Mouse (Mus musculus) kidney, postnatal 10 days (tissue): ENCODE data around the gene Ptpn14.
A peak's percentile ranks its signal among the peaks of the same experiment; 100 is the strongest.

Source experiments
- DNase-seq: peaks from one replicate; pipeline ENCODE4 v3.0.0; 2021; ENCODE audit warnings: mixed read lengths

Gene Ptpn14

GRCm38 (mm10) chr1:189774778-189775177, 46.7 kb downstream of the Ptpn14 start:
- DNase-seq, result no peak

DNA sequence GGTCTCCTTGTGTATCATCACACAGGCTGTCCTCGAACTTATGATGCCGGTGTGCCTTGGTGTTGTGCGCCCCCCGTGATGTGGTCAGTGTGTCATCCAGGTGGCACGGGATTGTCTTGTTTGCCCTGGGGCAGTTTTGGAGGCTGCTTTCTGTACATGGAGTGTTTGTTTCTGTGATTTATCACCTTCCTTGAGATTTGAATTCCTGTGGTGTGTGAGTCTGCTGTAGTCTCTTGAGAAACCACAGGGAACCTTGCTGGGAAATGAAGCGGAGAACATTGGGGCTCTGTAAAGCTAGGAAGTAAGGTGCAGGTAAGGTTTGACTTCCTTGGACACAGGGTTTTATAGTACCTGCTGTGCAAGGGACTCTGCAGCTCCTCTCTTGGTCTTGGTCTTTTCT, 49.1 kb downstream of the Ptpn14 start:
- DNase-seq, result no peak

GRCm38 (mm10) chr1:189778343-189778742, 50.3 kb downstream of the Ptpn14 start:
- peak; percentile 36 for DNase-seq

GRCm38 (mm10) chr1:189779226-189779625, 51.2 kb downstream of the Ptpn14 start:
- no peak for DNase-seq

DNA sequence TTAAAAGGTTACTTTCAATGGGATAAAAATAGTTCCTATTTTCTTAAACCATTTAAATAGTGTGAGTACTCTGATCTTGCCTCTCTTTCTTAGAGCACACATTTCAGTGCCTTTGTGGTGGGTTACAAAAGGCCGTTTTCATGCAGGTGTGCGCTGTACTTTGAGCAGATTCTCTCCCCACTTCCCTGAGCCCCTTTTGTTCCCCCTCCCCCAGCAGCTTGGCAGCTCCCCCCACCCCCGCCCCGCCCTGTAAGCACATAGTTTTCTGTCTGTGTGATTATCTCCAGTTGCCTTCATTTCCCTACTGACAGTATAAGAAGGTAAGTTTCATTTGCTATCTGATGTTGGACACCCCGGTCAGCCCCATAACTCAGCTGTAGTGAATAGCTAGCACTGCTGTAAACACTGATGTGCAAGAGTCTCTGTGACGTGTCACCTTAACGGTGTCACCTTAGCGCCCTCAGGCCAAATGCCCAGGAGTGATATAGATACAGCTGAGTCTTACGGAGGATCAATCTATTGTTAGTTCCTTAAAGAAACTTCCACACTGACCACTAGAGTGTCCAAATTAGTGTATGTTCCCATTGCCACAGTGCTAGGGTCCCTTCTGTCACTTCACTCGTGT, 53.8 kb downstream of the Ptpn14 start:
- DNase-seq, result no peak

DNA sequence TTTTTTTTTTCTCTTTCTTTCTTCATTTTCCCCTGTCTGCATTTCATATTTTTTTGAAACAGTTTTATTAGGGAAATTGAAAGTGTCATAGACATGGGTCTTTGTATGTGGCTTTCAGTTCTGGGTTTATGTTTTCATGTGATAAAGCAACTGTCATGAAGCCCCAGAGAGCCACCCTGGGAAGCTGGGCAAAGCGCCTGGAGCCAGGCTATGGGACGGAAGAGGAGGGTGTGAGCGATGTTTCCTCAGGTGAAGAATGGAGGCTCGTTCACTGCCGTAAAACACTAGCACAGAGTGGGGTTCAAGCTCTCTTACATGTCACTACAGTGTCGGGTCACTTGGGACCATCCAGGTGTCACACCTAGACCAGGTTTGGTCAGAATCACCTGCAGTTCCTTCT, 54.6 kb downstream of the Ptpn14 start:
- DNase-seq, result no peak

- no peak for DNase-seq
These were observed 56.4 kb downstream of the Ptpn14 start for GRCm38 (mm10) chr1:189784503-189784902.

DNA sequence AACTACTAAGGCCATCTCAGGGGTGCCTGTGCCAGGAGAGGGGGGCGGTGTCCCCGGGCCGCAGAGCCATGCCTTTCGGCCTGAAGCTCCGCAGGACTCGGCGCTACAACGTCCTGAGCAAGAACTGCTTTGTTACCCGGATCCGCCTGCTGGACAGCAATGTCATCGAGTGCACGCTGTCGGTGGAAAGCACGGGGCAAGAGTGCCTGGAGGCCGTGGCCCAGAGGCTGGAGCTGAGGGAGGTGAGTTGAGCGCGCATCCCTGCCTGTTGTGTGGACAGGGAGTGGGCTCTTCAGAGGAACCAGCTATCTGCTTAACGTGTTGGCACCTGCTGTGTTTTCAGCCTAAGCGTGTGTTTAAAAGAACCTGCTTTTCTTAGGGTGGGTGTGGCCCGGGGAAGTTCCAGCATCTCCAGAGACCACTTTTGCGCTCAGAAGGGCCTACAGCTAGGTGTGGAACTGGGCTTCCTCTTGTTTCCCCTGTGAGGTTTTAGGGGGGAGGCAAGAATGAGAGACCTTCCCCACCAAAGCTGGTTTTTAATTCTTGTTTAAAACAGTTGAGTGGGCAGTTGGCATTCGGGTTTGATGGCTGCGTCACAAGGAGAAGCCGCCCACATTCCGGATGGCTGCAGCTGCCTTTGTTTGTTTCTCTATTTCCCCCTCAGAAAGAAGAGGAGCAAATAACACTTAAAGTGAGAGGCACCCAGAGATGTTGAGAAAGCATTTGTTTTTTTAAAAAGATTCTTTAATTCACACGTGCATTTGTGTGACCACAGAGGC, 58.8 kb downstream of the Ptpn14 start:
- peak; percentile 69 for DNase-seq

- DNase-seq, result no peak
These were observed 61.5 kb downstream of the Ptpn14 start for GRCm38 (mm10) chr1:189789545-189789944.

DNA sequence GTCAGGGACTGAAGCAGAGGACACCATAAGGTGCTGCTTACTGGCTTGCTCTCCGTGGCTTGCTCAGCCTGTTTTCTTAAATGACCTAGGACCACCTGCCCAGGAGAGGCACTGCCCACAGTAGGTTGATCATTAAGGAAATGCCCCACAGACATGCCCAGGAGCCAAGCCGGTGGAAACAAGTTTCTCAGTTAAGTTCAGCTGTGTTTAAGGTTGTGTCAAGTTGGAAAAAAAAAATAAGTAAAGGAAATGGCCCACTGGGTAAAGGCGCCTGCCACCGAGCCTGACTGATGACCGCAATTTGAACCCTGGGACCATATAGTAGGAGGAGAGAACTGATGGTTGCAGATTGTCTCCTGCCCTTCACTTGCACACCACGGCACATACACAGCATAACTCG, 62.6 kb downstream of the Ptpn14 start:
- peak; percentile 55 for DNase-seq

- peak; percentile 35 for DNase-seq
These were observed 63.6 kb downstream of the Ptpn14 start for GRCm38 (mm10) chr1:189791534-189792217.

DNA sequence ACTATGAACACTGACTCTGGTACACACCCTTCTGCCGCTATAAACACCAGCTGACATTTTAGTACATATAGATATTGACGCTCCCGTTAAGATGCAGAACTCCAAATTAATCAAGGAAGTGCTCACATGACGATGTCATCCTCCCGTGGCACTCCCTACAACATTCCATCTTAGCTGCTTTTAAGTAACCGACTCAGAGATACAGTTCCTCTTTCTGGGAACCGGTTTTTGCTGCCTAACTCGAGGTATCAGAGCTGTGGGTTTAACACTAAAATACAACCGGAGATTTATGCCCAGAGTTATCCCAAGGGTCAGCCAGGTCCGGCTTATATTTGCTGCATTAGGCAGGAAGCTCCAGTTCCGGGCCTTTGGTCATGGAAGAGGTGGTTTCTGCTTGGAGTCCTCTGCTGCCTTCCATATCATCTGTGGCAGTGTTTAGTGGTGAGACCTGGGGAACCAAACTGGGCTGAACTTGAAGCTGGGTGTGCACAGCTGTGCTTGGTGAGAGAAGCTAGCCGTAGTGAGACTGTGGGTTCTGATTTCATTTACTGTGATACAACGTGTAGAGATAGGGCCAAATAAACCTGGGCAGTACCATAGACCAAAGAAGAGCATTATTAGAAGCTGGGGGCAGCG, 64.6 kb downstream of the Ptpn14 start:
- no peak for DNase-seq

DNA sequence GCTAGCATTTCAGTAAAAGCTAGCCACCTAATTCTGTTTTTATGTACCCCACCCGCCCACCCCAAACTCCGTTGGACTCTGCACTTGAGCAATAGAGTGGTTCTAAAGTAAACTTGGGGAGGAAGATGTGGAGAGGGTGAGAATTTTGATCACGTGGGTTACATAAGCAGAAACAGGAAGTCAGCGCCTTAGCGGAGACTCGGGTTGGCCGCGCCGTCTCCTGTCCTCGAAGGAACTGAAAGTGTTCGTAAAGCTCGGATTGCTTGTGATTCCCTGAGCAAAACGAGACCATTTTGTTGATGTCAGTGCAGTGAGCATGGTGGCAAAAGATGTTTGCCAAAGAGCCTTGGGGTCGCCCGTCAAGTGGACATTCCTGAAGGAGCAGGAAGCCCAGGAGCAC, 70.9 kb downstream of the Ptpn14 start:
- DNase-seq, result no peak

GRCm38 (mm10) chr1:189800211-189800961, 72.3 kb downstream of the Ptpn14 start:
- no peak for DNase-seq

DNA sequence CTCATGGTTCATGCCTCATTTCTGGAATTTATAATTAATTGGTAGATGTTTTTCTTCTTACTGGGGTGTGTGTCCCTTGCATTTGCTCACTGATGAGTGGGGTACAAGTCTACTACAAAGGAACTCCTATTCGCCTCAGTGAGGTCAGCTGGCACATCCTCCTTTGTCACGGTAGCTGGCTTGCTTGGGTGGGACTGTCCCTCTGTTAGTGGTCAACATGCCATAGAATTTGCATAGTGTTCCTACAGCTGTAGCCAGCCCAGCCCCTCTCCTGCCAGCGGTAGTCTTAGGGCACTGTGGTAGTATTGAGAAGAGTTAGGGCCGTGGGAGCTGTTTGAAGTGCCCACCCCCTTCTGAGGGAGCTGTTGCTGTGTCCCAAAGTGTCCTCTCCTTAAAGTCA, 73.2 kb downstream of the Ptpn14 start:
- DNase-seq, result no peak

DNA sequence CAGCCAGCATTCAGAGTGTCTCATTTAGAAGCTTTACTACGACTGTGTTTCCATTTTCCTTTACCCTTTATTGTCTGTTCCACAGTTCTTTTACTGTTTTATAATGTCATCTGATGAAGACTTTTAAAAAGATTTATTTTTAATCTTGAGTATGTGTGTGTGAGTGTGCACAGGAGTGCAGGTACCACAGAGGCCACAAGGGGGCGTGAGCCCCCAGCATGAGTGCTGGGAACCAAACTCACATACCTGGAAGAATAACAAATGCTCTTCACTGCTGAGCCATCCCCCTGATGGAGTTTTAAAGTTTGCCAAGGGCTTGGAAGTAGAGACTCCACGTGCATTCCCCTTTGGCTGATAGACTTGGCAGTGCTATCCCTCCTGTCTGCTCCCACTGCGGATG, 74.5 kb downstream of the Ptpn14 start:
- DNase-seq, result no peak

DNA sequence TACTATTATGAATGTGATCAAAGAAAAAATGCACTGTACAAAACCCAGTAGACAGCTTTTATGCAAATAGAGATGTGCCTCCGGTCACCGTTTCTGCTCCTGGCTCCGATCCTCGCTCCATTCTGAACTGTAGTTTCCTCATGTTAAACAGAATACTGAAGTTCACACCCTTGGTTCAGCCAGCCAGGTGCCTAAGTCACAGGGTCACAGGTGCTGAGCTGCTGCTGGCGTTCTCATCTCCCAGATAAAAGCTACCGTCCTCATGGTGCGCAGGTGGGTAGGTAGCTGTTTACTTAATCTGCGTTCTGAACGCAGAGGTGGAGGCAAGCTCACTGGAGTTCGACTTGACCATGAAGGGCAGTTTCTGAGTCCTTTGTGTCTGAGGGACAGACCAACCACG, 75.7 kb downstream of the Ptpn14 start:
- DNase-seq, result no peak

DNA sequence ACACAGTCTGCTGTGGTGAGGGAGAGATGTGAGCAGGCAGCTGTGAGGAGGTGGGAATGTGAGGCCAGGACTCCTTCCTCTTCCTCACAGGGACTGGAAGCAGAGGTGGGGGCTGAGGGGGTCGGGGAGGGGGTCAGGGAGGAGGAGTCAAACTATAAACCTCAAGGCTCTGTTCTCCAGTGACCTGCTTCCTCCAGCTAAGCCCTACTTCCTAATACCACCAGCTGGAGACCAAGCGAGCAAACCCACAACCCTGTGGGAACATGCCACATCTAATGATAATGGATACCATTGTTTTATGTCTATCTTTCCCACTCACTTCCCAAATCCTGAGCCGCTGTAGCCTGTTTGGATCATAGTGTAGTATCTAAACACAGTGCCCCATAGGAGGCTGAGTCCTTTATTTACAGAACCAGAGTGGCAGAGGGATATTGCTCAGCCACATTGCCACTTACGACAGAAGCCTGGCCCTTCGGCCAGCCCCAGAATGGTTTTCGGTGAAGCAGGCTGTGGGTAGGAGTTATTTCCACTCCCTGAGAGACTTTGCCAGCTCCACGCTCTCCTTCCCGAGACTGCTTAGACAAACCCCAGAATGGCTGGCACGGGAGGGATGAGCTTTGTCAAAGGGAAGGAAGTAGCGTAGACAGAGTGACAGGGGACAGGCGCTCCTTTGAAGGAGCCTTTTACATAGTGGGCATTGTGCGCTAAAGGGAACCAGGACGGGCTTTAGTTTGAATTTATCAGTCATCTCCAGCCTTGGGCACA, 78.6 kb downstream of the Ptpn14 start:
- DNase-seq, result no peak

- DNase-seq, result no peak
These were observed 79.9 kb downstream of the Ptpn14 start for GRCm38 (mm10) chr1:189808015-189808414.

DNA sequence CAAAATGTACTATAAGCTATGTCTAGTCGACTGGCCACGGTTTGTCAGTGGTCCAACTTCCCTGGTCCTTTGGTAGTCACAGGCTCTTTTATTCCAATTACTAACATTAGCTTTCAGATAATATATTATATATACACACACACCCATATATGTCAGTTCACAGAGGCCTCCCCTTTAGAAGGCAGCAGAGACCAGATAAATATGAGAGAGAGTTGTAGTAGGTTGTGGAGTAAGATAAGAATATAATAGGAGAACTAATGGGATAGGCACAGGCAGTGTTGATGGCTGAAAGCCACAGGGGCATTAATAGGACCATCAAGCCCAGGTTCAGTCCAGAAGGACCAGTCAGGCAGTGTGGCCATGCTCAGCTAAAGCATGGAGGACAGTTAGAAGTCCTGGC, 80.4 kb downstream of the Ptpn14 start:
- DNase-seq, result no peak

DNA sequence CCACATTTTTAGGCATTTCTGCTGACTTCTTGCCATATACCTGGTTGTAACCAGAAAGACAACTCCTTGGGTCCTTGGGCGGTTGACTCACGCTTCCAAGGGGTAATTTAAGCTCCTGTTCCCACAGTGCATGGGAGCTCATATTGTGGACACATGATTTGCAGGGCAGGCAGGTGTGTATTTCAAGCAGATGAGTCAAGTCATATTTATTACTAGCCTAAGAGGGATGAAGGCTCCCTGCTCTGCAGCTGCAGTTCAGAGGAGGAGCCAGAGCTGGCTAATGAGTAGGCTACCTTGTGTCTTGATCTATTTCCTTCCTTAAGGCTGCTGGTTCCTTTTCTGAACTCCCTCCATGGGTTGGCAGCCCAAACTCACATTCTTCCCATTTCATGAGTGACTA, 83.7 kb downstream of the Ptpn14 start:
- DNase-seq, result no peak

DNA sequence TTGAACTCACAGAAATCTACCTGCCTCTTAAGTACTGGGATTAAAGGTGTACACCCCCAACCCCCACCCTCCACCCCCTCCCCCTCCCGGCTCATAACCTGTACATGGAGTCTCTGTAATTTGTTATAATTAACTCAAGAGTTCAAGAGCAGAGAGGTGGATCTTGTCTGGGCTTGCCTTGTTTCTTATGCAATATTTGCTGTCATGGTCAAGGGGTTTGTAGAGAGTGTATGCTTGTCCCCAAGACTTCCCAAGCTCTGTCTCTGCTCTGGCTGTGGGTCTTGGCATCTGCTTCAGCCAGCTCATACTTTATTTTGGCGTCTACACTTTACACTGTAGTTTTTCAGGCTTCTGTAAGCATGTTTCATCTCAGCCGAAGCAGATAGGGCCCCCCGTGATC, 86.3 kb downstream of the Ptpn14 start:
- no peak for DNase-seq
